Mouse (Mus musculus) thymus, postnatal 4 days (tissue): ENCODE measurements around the gene Abhd14b.

Source experiments
- DNase-seq: peaks from one replicate; pipeline ENCODE4 v3.0.0; 2021

The Abhd14b gene

DNA sequence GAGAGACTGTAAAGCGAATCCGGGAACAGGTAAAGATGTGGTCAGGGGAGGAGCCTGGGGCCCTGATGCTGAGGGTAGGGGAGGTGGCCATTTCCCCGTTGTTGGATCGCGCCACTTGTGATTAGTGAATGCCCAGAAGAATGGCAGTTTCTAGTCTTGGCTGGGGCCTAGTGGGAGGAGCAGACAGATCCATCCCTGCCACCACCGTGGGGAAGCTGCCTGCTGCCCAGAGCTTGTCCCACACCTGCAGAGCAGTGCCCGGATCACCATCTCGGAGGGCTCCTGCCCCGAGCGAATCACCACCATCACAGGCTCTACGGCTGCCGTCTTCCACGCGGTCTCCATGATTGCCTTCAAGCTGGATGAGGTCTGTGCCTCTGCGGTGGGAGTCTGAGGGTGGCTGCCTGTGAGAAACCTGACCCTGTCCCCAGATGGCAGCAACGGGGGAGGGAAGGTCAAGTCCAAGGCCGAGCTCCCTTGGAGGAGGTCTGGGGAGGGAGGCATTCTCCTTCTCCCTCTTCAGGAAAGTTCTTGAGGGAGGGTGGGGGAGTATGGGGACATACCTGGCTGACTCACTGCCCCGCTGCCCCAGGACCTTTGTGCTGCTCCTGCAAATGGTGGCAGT is 13.3 kb downstream of the Abhd14b start:
- no peak for DNase-seq

GRCm38 (mm10) chr9:106461026-106461415 is 13.8 kb downstream of the Abhd14b start:
- no peak for DNase-seq

GRCm38 (mm10) chr9:106461641-106462429 is 14.6 kb downstream of the Abhd14b start:
- no peak for DNase-seq

DNA sequence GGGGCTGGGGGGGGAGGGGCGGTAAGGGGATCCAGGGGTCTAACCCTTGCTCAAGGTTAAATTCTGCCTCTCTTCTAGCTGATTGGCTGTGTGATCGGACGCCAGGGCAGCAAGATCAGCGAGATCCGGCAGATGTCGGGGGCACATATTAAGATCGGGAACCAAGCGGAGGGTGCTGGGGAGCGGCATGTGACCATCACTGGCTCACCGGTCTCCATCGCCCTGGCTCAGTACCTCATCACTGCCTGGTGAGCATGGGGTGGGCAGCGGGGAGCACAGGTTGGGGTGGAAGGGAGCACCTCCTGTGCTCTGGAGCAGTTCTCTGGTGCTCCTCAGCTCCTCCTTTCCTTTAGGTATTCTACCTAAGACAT is 15.2 kb downstream of the Abhd14b start:
- no peak for DNase-seq

DNA sequence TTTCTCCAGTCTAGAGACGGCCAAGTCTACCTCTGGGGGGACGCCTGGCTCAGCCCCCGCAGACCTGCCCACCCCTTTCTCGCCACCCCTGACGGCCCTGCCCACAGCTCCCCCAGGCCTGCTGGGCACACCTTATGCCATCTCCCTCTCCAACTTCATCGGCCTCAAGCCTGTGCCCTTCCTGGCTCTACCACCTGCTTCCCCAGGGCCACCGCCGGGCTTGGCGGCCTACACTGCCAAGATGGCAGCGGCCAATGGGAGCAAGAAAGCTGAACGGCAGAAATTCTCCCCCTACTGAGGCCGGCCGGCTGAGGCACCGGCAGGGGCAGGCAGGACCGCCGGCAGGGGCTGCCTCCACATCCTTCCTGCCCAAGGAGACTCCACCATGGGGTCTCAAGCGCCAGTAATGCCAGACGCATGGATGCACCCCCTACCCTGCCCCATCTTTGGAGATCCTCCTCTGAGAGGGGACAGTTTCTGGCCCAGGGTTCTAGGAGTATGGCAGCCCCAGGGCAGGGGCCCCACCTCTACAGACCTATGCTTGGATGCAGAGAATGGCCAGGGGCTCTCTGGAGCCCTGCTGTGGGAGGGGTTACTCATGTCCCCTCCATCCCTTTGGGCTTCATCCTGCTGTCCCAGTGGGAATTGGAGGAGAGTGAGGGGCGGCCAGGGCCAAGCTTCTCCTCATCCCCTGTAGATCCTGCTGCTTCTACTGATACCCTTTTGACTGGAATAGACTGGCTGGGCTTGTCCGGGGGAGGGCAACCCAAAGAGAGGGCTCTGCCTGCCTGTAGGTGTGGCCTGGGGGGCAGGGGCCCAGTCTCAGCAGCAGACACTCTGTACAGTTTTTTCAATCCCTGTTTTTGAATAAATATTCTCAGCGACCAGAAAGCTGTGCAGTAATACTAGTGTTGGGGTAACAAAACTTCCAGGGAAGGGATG is 16.1 kb downstream of the Abhd14b start:
- DNase-seq, result no peak

GRCm38 (mm10) chr9:106464751-106465541 is 17.7 kb downstream of the Abhd14b start:
- DNase-seq, result peak; percentile 57

DNA sequence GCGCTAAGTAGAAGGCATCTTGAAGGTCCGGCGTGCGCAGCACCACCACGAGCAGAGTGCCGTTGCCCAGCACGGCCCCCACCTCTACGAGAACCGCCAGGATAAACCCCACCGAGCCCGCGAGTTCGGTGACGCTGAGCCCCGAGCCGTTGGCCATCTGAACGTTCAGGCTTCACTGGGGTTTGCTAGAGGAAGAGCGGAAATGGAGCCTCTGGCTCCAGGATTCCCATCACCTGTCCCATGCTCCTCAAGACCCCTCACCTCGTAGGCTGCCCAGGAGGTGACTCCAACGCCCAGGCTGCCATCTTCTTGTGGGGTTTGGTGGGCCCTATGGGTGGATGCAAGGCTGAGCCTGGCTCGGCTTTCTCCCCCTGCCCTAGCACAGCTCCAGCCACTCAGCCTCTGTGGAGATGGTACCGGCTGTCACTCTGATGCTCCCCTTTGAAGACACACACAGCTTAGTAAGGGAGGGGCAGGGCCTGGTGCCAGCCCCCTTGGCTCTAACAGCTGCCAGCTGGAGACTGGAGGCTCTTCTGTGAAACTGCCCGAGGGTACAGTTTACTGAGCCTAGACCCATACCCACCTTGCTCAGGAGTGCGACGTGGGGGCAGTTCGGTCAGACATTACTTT is 18.4 kb downstream of the Abhd14b start, which contains the start of gene Gpr62:
Gene Gpr62 (minus strand): TSS at position 368 of the 630 bp plus-strand sequence.
- no peak for DNase-seq

DNA sequence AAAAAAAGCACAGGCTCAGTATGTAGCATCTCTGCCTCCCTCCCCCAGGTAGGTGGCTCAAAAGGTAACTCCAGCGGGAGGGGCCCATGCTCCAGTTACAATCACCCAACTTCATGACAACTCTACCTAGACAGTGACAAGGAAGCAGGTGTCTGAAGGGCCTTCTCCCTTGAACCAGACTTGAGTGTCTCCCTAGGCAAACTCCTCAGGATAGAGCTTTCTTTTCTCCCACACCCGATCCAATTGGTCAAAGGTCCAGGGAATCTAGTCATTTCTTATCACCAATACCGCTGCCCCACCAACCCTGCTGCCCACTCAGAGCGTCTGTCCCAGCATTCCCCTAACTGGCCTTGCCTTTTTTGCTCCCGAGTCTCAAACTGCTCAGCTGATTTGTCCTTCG is 19.5 kb downstream of the Abhd14b start:
- no peak for DNase-seq

DNA sequence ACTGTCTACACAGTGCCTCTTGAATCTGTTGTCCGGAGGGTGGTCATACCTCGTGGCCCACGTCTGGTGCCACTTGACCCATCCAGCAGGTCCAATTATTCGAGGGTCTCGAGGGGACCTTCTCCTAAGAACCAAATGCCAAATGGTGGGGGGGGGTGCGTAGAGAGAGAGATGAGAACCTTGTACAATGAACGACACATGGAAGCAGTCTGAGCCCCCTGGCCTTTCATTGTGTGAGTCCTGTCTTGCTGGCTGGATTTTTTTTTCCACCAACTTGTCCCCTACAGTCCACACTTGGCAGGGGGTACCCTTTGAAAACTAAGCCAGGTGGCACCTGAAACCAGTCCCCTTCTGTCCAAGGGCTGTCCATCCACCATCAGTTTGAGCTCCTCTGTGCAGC is 20.5 kb downstream of the Abhd14b start:
- no peak for DNase-seq

GRCm38 (mm10) chr9:106469317-106469716 is 22.1 kb downstream of the Abhd14b start:
- DNase-seq, result no peak

GRCm38 (mm10) chr9:106469776-106470175 is 22.5 kb downstream of the Abhd14b start:
- DNase-seq, result no peak

- peak; percentile 7 for DNase-seq
Observed at GRCm38 (mm10) chr9:106470991-106471750, 23.9 kb downstream of the Abhd14b start.

- DNase-seq, result peak; percentile 19
Observed at GRCm38 (mm10) chr9:106471892-106472291, 24.6 kb downstream of the Abhd14b start.

DNA sequence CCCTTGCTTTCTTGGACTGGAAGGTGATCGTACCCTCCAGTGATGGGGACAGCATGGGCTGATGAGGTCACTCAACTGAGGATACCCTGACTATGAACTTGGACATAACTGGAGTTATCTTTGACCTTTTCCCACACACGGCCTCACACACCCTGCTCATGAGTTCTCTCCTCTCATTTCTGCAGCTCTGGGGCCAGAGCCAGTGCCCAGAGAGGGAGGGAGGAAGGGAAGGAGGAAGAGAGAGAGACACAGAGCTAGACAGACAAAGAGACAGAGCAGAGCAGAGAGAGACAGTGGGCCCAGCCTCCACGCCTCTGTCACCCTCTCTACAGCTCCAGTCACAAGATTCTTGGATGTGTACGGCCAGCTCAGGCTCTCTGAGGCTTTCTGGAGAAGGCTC is 25.1 kb downstream of the Abhd14b start:
- peak; percentile 6 for DNase-seq

GRCm38 (mm10) chr9:106473081-106473752 is 26.0 kb downstream of the Abhd14b start:
- peak; percentile 6 for DNase-seq

DNA sequence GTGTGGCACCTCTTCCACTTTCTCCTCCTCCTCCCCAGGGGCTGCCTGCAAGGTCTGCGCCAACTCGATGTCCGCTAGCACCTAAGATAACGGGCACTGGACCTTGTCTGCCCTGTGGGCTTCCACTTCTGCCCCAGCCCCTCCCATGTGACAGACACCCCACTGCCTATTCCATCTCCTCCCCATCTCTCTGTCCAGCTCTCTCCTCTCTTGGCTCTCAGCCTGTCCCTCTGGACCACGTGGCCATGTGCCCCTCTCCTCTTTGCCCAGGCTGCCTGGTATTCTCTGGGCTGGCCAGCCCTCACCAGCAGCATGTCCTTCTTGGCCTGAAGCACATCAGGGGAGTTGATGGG is 26.5 kb downstream of the Abhd14b start:
- DNase-seq, result peak; percentile 15

GRCm38 (mm10) chr9:106474456-106474855 is 27.2 kb downstream of the Abhd14b start:
- peak; percentile 83 for DNase-seq

DNA sequence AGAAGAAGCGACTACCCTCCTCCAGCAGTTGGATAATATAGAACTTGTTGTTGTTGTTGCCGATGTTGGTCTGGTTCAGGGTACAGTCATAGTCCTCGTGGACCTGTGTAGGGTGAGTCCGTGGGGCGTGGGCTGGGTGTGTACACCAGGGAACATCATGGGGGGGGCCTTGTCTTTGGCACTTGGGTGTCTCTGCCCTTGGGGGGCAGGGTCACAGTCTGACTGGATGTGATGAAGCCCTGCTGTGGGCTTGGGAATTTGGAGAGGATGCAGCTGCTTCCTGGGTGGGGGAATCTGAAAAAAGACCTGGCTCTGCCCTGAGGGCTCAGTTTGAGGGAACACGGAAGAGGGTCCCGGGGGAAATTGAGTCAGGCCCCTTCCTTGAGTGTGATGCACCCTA is 27.8 kb downstream of the Abhd14b start:
- peak; percentile 52 for DNase-seq

DNA sequence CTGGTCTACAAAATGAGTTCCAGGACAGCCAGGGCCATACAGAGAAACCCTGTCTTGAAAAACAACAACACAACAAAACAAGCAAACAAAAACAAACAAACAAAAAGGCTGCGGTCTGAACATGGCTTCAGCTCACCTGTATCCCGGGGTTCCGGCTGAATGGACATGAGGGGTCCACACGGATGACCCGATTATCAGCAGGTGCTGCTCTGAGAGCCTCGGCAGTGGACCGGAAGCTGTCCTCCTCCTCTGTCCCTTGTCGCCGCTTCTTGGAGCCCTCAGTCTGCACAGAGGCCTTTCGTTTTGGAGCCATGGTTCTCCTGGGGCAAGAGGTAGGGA is 28.4 kb downstream of the Abhd14b start, which contains the start of gene Rrp9:
Gene Rrp9 (plus strand): TSS at position 301 of the 339 bp plus-strand sequence.
- DNase-seq, result peak; percentile 37
